Mouse (Mus musculus): Measurements from ENCODE around the gene Aggf1.

GRCm38 (mm10) chr13:95393242-95393641, 18.1 kb upstream of the Aggf1 start:
- TF ChIP-seq CTCF (IDR thresholded peaks at IDR 0.05; ENCODE audit: low read depth, low read length) (no peak), POLR2A (IDR thresholded peaks at IDR 0.05; ENCODE audit: insufficient read depth, low read length) (no peak), EP300 (IDR thresholded peaks at IDR 0.05; ENCODE audit: insufficient read depth, low read depth, low read length) (no peak)
